Mouse (Mus musculus): ENCODE measurements at regions not wholly inside any gene's neighbourhood (a gene's known extent, or its start where the extent isn't known, plus 50 kb on each side); places are given as distances from the start of the nearest gene placed in this dataset.
"Not testable (repeated sequence)": the region's sequence is repeated elsewhere in the genome, so short reads cannot be mapped to it uniquely, and the experiment has no call there.

DNA sequence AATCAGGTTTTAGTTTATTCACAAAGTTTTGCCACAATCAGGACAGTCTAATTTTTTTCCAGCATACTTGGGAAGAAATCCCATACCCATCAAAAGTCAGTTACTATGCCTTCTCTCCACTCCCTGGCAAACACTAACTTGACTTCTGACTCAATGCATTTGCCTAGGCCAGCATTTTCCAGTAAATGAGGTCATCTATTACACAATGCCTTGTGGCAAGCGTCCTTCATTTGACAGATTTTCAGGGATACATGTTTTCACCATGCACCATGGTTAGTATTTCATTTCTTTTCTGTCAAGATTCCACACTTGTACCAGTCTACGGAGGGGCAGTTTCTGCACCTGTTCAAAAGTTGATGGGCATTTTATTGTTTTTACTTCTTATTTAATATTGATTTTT, 88.4 kb upstream of the Slc2a12 start:
- not testable (repeated sequence) for DNase-seq (ENCODE audit: low spot score in 2 of 2)

- not testable (repeated sequence) for DNase-seq (ENCODE audit: low spot score in 2 of 2)
Measured at GRCm38 (mm10) chr10:22569250-22570010, 75.4 kb upstream of the Slc2a12 start.

DNA sequence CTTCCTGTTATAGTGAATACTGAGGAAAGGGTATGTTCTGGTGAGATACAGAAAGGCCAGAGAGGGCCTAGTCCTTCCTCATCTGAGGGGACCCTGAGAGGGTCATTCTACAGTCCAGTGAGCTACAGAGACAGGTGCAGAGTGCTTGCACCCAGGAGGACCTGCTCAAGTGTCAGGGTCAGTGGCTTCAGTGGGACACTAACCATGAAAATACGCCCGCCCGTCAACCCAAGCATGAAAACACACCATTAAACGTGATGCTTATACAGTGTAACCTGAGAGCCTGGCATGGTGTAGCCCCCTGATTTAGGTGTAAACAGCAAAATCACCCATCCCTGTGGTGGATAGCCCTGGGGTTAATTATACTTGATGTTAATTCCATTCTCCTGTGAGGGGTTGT, 70.8 kb upstream of the Slc2a12 start:
- not testable (repeated sequence) for DNase-seq (ENCODE audit: low spot score in 2 of 2)

- peak in 1 of 2 experiments; percentile 25 for DNase-seq (ENCODE audit: low spot score in 2 of 2)
Measured at GRCm38 (mm10) chr10:22579426-22579825, 65.4 kb upstream of the Slc2a12 start.

DNA sequence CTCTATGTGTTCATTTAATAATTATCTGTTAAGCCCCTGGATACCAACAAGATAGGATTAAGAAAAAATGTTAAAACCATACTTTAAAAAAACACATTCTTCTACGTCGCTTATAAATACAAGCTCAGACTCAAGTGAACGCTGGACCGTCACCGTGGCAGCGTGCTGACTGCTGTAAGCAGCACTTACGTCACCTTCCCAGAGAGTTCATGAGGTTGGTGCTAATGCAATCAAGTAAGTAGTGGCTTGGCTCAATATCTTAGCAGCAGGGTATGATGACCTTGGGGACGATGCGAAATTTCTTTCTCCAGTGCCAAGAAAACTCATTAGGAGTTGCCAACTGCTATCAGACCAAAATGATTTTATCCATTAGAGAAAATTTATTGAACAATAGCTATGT, 63.5 kb upstream of the Slc2a12 start:
- DNase-seq (ENCODE audit: low spot score in 2 of 2): not testable (repeated sequence)

- not testable (repeated sequence) for DNase-seq (ENCODE audit: low spot score in 2 of 2)
Measured at GRCm38 (mm10) chr10:22583306-22583705, 61.5 kb upstream of the Slc2a12 start.

- DNase-seq (ENCODE audit: low spot score in 2 of 2): not testable (repeated sequence)
Measured at GRCm38 (mm10) chr10:22588587-22588986, 56.2 kb upstream of the Slc2a12 start.

DNA sequence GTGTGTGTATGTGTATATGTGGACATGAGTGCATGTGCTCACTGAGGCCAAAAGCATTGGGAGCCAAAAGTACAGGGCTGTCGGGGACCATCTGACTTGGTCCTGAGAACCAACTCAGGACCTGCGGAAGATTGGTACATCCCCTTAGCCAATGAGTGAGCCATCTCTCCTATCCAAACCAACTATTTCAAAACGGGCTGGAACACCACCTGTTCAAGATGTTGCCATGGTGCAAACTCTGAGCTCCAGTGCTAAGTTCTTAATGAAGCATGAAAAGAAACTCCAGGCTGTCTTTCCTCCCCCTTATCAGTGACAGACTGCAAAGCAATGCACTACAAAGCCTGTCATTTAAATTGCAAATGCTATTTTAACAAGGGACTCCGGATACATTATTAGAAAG, 53.1 kb upstream of the Slc2a12 start:
- DNase-seq (ENCODE audit: low spot score in 2 of 2): not testable (repeated sequence)

GRCm38 (mm10) chr10:22592189-22592603, 52.6 kb upstream of the Slc2a12 start:
- DNase-seq (ENCODE audit: low spot score in 2 of 2): not testable (repeated sequence)

DNA sequence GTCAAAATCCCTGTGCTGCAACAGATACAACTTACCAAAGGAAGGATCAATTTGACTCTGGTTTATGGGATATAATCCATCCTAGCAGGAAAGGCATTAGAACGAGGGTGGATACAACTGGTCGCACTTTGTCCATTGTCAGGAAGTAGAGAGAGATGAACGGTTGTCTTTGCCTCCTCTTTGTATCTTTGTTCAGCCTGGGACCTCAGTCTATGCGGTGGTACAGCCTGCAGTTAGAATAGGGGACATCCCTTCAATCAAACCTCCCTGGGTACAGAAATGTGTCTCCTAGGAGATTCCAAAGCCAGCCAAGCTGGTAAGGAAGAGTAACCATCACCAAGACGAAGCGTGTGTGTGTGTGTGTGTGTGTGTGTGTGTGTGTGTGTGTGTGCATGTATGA, 52.1 kb upstream of the Slc2a12 start:
- not testable (repeated sequence) for DNase-seq (ENCODE audit: low spot score in 2 of 2)

All from urinary bladder, postnatal 4 days (tissue).